Comparison of ENCODE assay signal across 22 mouse cellular contexts in genomic region chr1:38298291-38298690, GRCm38 (mm10).
DNase-seq lines count a peak whose midpoint lies in the region; ATAC-seq and TF ChIP-seq lines count a peak whose summit lies in the region.
"Had no signal": no experiment of that assay in that cellular context is flagged by ENCODE, and none has a peak within 500 bp of the region (broad histone marks: within the 10 kb centered on the region; RNA-seq: fewer than 3 reads in every experiment).

No protein-coding gene starts in this region.

- intact Hi-C loops in left cerebral cortex, postnatal 25 days (cut with DNase I): no loop called here

- H3K4me3 ChIP-seq in forebrain, embryonic 14.5 days (ENCODE audit: low read depth, low read length): no peak overlapping the region
- no peak overlapping the region for H3K4me3 ChIP-seq in forebrain, embryonic 16.5 days (replicated peaks; ENCODE audit: low read length)
- no peak overlapping the region for H3K4me3 ChIP-seq in embryonic facial prominence, embryonic 13.5 days
- H3K4me3 ChIP-seq in intestine, postnatal 0 days (ENCODE audit: low read depth, low read length): no peak overlapping the region
- H3K4me3 ChIP-seq: erythroblast, embryonic 14.5 days; forebrain, embryonic 10.5 days; forebrain, embryonic 15.5 days; heart, embryonic 15.5 days; intestine, embryonic 15.5 days had no signal

- DNase-seq in forebrain, embryonic 14.5 days (ENCODE audit: low spot score): peak; percentile 33
- DNase-seq in urinary bladder, adult 2 months (ENCODE audit: low spot score): peak; percentile 1
- DNase-seq in urinary bladder, postnatal 14 days (ENCODE audit: low spot score): no peak
- DNase-seq in left cerebral cortex, postnatal 25 days (ENCODE audit: low spot score in 2 of 2): no peak
- DNase-seq: adrenal gland, adult 8-10 months; adrenal gland, postnatal 36 days; cerebellum, adult 11-12 months; cerebellum, adult 9-10 months; cerebellum, postnatal 36 days; gastrocnemius, postnatal 10 days; heart, postnatal 14 days; kidney, adult 2 months had no signal

- no peak overlapping the region for H3K9ac ChIP-seq in forebrain, embryonic 14.5 days (ENCODE audit: low read length)
- no peak overlapping the region for H3K9ac ChIP-seq in forebrain, embryonic 16.5 days (replicated peaks; ENCODE audit: low read depth, low read length)
- no peak overlapping the region for H3K9ac ChIP-seq in embryonic facial prominence, embryonic 13.5 days
- H3K9ac ChIP-seq in intestine, postnatal 0 days (ENCODE audit: low read depth, low read length): no peak overlapping the region
- H3K9ac ChIP-seq: forebrain, embryonic 15.5 days; heart, embryonic 15.5 days; hindbrain, embryonic 14.5 days; intestine, embryonic 15.5 days had no signal

- H3K9me3 ChIP-seq in forebrain, embryonic 14.5 days (replicated peaks; ENCODE audit: control insufficient read depth, low read length): no peaks in the 10 kb centered on the region
- no peaks in the 10 kb centered on the region for H3K9me3 ChIP-seq in forebrain, embryonic 16.5 days (ENCODE audit: control insufficient read depth, low read length)
- H3K9me3 ChIP-seq in embryonic facial prominence, embryonic 13.5 days: no peaks in the 10 kb centered on the region
- no peaks in the 10 kb centered on the region for H3K9me3 ChIP-seq in intestine, postnatal 0 days (ENCODE audit: control insufficient read depth)
- H3K9me3 ChIP-seq: forebrain, embryonic 10.5 days; forebrain, embryonic 15.5 days; heart, embryonic 15.5 days; intestine, embryonic 15.5 days had no signal

- no peak overlapping the region for H3K4me2 ChIP-seq in forebrain, embryonic 14.5 days (ENCODE audit: low read length)
- no peak overlapping the region for H3K4me2 ChIP-seq in forebrain, embryonic 16.5 days (ENCODE audit: low read length)
- no peak overlapping the region for H3K4me2 ChIP-seq in embryonic facial prominence, embryonic 13.5 days
- no peak overlapping the region for H3K4me2 ChIP-seq in intestine, postnatal 0 days (replicated peaks; ENCODE audit: low read depth)
- H3K4me2 ChIP-seq: forebrain, embryonic 15.5 days; heart, embryonic 15.5 days; hindbrain, embryonic 14.5 days; intestine, embryonic 15.5 days had no signal

- H3K36me3 ChIP-seq in forebrain, embryonic 14.5 days (ENCODE audit: control insufficient read depth, insufficient read depth, low read length): no peaks in the 10 kb centered on the region
- H3K36me3 ChIP-seq in forebrain, embryonic 16.5 days (ENCODE audit: control insufficient read depth, insufficient read depth): no peaks in the 10 kb centered on the region
- no peaks in the 10 kb centered on the region for H3K36me3 ChIP-seq in embryonic facial prominence, embryonic 13.5 days
- H3K36me3 ChIP-seq in intestine, postnatal 0 days (ENCODE audit: control insufficient read depth, insufficient read depth): no peaks in the 10 kb centered on the region
- H3K36me3 ChIP-seq: forebrain, embryonic 10.5 days; forebrain, embryonic 15.5 days; heart, embryonic 15.5 days; intestine, embryonic 15.5 days had no signal

- ATAC-seq in forebrain, embryonic 14.5 days: no peak
- ATAC-seq in forebrain, embryonic 16.5 days: no peak
- ATAC-seq in embryonic facial prominence, embryonic 13.5 days (ENCODE audit: insufficient number of reproducible peaks, insufficient read depth, low FRiP score, low TSS enrichment, low read depth): no peak
- ATAC-seq in intestine, postnatal 0 days: no peak
- ATAC-seq: forebrain, embryonic 15.5 days; intestine, embryonic 15.5 days had no signal

- peaks cover 6% of the 10 kb centered on the region; the same call in 1 of the 2 replicates for H3K4me1 ChIP-seq in forebrain, embryonic 14.5 days (ENCODE audit: control insufficient read depth, insufficient read depth, low read length)
- H3K4me1 ChIP-seq in forebrain, embryonic 16.5 days (replicated peaks; ENCODE audit: control insufficient read depth, insufficient read depth, low read length): peaks cover 5% of the 10 kb centered on the region
- H3K4me1 ChIP-seq in embryonic facial prominence, embryonic 13.5 days: peaks cover 14% of the 10 kb centered on the region
- H3K4me1 ChIP-seq in intestine, postnatal 0 days (replicated peaks; ENCODE audit: control insufficient read depth, insufficient read depth, low read length): no peaks in the 10 kb centered on the region
- H3K4me1 ChIP-seq: forebrain, embryonic 10.5 days; heart, embryonic 15.5 days; intestine, embryonic 15.5 days had no signal

- no peak overlapping the region for H3K27ac ChIP-seq in forebrain, embryonic 14.5 days (ENCODE audit: low read depth, low read length)
- H3K27ac ChIP-seq in forebrain, embryonic 16.5 days (ENCODE audit: low read length): no peak overlapping the region
- peak overlapping the region; percentile 48; the same call in 1 of the 2 replicates for H3K27ac ChIP-seq in embryonic facial prominence, embryonic 13.5 days
- no peak overlapping the region for H3K27ac ChIP-seq in intestine, postnatal 0 days (ENCODE audit: low read depth, low read length)
- H3K27ac ChIP-seq: forebrain, embryonic 10.5 days; forebrain, embryonic 15.5 days; heart, embryonic 15.5 days; hindbrain, embryonic 14.5 days; intestine, embryonic 15.5 days had no signal

- WGBS in forebrain, embryonic 14.5 days: 23% methylated on average over 3 of the region's 3 CpGs
- 17% methylated on average over 3 of the region's 3 CpGs for WGBS in forebrain, embryonic 16.5 days
- WGBS in embryonic facial prominence, embryonic 13.5 days: 42% methylated on average over 3 of the region's 3 CpGs
- 76% methylated on average over 3 of the region's 3 CpGs for WGBS in intestine, postnatal 0 days

- no peak for TF ChIP-seq CTCF in intestine, postnatal 0 days (IDR thresholded peaks at IDR 0.05; ENCODE audit: low read depth)

- H3K27me3 ChIP-seq in forebrain, embryonic 14.5 days (replicated peaks; ENCODE audit: control insufficient read depth, insufficient read depth, low read length): no peaks in the 10 kb centered on the region
- no peaks in the 10 kb centered on the region for H3K27me3 ChIP-seq in forebrain, embryonic 16.5 days (replicated peaks; ENCODE audit: control insufficient read depth, insufficient read depth, low read length)
- H3K27me3 ChIP-seq in embryonic facial prominence, embryonic 13.5 days: no peaks in the 10 kb centered on the region
- no peaks in the 10 kb centered on the region for H3K27me3 ChIP-seq in intestine, postnatal 0 days (replicated peaks; ENCODE audit: control insufficient read depth, insufficient read depth, low read length)
- H3K27me3 ChIP-seq: CH12.LX; forebrain, embryonic 15.5 days; heart, embryonic 15.5 days; intestine, embryonic 15.5 days had no signal

Comparison
In these comparisons a context has a peak if more than half of its experiments do, and no peak if none do; other contexts are left out.
1. DNase-seq: peak in forebrain, embryonic 14.5 days (single experiment) and urinary bladder, adult 2 months (single experiment); none in urinary bladder, postnatal 14 days (single experiment) and left cerebral cortex, postnatal 25 days (0 of 2).